In genomic region chr8:60632933-60633655, GRCm38 (mm10) we compare ENCODE assay signal across 8 mouse cellular contexts. TPM values are rescaled to one million over a fixed set of nuclear protein-coding genes. Genes with fewer than 3 reads are reported as not detected.
DNase-seq lines count a peak whose midpoint lies in the region; ATAC-seq and TF ChIP-seq lines count a peak whose summit lies in the region.

No protein-coding gene starts in this region.

- WGBS in cerebellum, adult 2 months, result 2% methylated on average over 56 of the region's 56 CpGs
- WGBS in limb, embryonic 15.5 days, result under 1% methylated on average over 56 of the region's 56 CpGs
- WGBS in neural tube, embryonic 12.5 days, result under 1% methylated on average over 56 of the region's 56 CpGs

- H3K36me3 ChIP-seq in limb, embryonic 15.5 days, result no peaks in the 10 kb centered on the region
- H3K36me3 ChIP-seq in neural tube, embryonic 12.5 days, result no peaks in the 10 kb centered on the region

- no peak for TF ChIP-seq POLR2A in cerebellum, adult 2 months (IDR thresholded peaks at IDR 0.05; ENCODE audit: borderline replicate concordance, insufficient read depth, low read length)

- H3K4me3 ChIP-seq in cerebellum, adult 2 months (replicated peaks; ENCODE audit: insufficient read depth, low read depth, low read length), result peak overlapping the region; percentile 56
- peak overlapping the region; percentile 67 for H3K4me3 ChIP-seq in limb, embryonic 15.5 days
- peak overlapping the region; percentile 65 for H3K4me3 ChIP-seq in neural tube, embryonic 12.5 days

- H3K27ac ChIP-seq in cerebellum, adult 2 months (ENCODE audit: insufficient read depth, low read length), result peak overlapping the region; percentile 71
- peak overlapping the region; percentile 63 for H3K27ac ChIP-seq in limb, embryonic 15.5 days
- H3K27ac ChIP-seq in neural tube, embryonic 12.5 days, result no peak overlapping the region

- DNase-seq in cerebellum, adult 2 months, result peak in 1 of 2 experiments; percentile 91
- DNase-seq in cerebellum, postnatal 14 days, result no peak
- DNase-seq in right cerebral cortex, adult 18-20 months, result peak; percentile 60
- DNase-seq in right cerebral cortex, postnatal 4 days, result no peak
- no peak for DNase-seq in layer of hippocampus, adult 9-10 months (ENCODE audit: low spot score)

- H3K4me2 ChIP-seq in limb, embryonic 15.5 days, result peak overlapping the region; percentile 98
- H3K4me2 ChIP-seq in neural tube, embryonic 12.5 days (replicated peaks), result peak overlapping the region; percentile 97

- no peaks in the 10 kb centered on the region for H3K4me1 ChIP-seq in cerebellum, adult 2 months (ENCODE audit: control insufficient read depth, insufficient read depth, low read length)
- H3K4me1 ChIP-seq in limb, embryonic 15.5 days, result peaks cover 9% of the 10 kb centered on the region
- peaks cover 7% of the 10 kb centered on the region; the same call in 1 of the 2 replicates for H3K4me1 ChIP-seq in neural tube, embryonic 12.5 days

- peak overlapping the region; percentile 57 for H3K9ac ChIP-seq in limb, embryonic 15.5 days
- H3K9ac ChIP-seq in neural tube, embryonic 12.5 days, result peak overlapping the region; percentile 66

- H3K9me3 ChIP-seq in limb, embryonic 15.5 days, result no peaks in the 10 kb centered on the region
- no peaks in the 10 kb centered on the region for H3K9me3 ChIP-seq in neural tube, embryonic 12.5 days

- ATAC-seq in granulocyte monocyte progenitor cell, adult 5-6 weeks (replicated peaks; ENCODE audit: poor library complexity, severe bottlenecking), result 0 out of 2 replicates have a peak, but pooled peaks have one; percentile 10
- ATAC-seq in limb, embryonic 15.5 days (ENCODE audit: insufficient number of reproducible peaks, low FRiP score, low TSS enrichment, low read depth), result peak; percentile 3; the same call in 1 of the 2 replicates
- peak; percentile 26 for ATAC-seq in neural tube, embryonic 12.5 days (ENCODE audit: low FRiP score, low read depth)

- no peaks in the 10 kb centered on the region for H3K27me3 ChIP-seq in cerebellum, adult 2 months (ENCODE audit: control insufficient read depth, insufficient read depth, low read length)
- peaks cover 12% of the 10 kb centered on the region; the same call in 1 of the 2 replicates for H3K27me3 ChIP-seq in limb, embryonic 15.5 days
- H3K27me3 ChIP-seq in neural tube, embryonic 12.5 days (replicated peaks), result no peaks in the 10 kb centered on the region

- no peak for TF ChIP-seq CTCF in cerebellum, adult 2 months (IDR thresholded peaks at IDR 0.05; ENCODE audit: borderline replicate concordance, insufficient read depth, low read depth, low read length)

RNA-seq across cellular contexts. Expression of gene Mfap3l, which starts 0.5 kb away (rescaled TPM):
- 24.6 and 25.3 TPM in 2 replicates for polyA plus RNA-seq in cerebellum, adult 2 months (2012; rRNA removed)
- total RNA-seq in granulocyte monocyte progenitor cell, adult 5-6 weeks (2014; fragmentation: Nextera tagmentation), result 2.9 and 3.1 TPM in 2 replicates
- 3.1 and 4.9 TPM in 2 replicates for total RNA-seq in granulocyte monocyte progenitor cell, adult 5-6 weeks (2017)
- 2.9 and 3.1 TPM in 2 replicates for polyA plus RNA-seq in limb, embryonic 15.5 days (2015; fragmentation: Nextera tagmentation; extraction: Ambion mirVana)
- polyA plus RNA-seq in neural tube, embryonic 12.5 days (2016; fragmentation: Nextera tagmentation; extraction: Ambion mirVana), result 3.0 and 3.3 TPM in 2 replicates
